Mouse (Mus musculus) thymus, adult 18-20 months (tissue): Measurements from ENCODE around the gene Kcnh2.
A peak's percentile ranks its signal among the peaks of the same experiment; 100 is the strongest.
"Not testable (repeated sequence)": the region's sequence is repeated elsewhere in the genome, so short reads cannot be mapped to it uniquely, and the experiment has no call there.

ENCODE experiments used
- DNase-seq, 2 experiments: peaks; one replicate each; pipeline ENCODE4 v3.0.0; 2022; ENCODE audit warnings: mixed read lengths in 2 of 2

Kcnh2 gene

DNA sequence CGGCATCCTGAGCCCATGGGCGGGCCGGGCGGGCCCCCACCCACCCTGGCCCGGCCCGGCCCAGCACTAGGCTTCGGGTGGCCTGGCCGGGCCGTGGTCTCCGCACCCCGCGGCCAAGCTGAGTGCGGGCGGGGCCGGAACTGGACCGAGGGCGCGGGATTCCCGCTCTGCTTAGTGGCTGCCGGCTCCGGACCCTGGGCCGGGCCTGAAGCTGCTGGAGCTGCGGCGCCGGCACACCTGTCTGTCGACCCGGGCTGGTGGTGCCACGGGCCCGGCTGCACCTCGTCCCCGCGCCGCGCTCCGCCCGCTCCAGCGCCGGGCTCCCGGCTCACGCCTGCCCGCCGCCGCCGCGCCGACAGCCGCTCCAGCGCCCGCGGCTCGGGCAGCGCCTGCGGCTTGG is at the start of gene Kcnh2:
Kcnh2 (minus strand) TSS at position 327 of the 400 bp plus-strand sequence.
- no peak for DNase-seq

DNA sequence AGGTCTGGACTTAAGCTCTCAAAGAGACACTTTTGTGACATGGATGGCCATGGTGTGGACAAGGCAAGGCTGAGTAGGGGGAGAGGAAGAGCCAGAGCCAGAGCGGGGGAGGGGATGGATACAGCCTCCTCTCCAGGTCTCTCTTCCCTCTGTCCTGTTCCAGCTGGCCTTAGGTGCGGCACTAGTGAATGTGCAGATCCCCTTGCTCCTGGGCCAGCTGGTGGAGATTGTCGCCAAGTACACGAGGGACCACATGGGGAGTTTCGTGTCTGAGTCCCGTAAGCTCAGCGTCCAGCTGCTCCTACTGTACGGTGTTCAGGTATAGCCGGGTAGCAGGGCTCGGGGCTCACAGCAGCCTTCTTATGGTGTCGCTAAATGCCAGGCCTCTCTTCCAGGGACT is 49.0 kb upstream of the Kcnh2 start:
- no peak for DNase-seq

DNA sequence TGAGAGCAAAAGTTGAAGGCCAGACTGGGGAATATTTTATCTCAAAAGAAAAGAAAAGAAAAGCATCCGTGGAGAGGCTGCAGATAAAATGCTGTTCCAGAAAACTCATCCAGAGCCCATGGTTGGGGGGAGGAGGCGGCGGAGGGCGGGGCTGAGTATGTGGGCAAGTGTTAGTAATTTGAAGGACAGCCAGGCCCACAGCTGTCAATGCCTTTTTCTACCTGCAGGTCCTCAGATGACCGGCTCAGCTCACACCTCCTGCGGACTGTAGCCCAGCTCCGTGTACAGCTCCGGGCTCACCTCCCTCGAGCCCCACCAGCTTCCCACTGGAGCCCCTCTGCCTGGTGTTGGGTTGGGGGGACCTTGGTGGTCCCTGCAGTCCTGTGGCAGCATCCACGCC is 48.3 kb upstream of the Kcnh2 start:
- no peak for DNase-seq

DNA sequence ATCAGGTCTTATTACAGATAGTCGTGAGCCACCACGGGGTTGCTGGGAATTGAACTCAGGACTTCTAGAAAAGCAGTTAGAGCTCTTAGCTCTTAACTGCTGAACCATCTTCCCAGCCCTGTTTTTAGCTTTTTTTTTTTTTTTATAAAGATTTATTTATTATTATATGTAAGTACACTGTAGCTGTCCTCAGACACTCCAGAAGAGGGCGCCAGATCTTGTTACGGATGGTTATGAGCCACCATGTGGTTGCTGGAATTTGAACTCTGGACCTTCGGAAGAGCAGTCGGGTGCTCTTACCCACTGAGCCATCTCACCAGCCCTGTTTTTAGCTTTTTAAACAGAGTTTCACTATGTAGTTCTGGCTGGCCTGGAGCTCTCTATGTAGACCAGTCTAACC is 44.9 kb upstream of the Kcnh2 start:
- DNase-seq = not testable (repeated sequence)

DNA sequence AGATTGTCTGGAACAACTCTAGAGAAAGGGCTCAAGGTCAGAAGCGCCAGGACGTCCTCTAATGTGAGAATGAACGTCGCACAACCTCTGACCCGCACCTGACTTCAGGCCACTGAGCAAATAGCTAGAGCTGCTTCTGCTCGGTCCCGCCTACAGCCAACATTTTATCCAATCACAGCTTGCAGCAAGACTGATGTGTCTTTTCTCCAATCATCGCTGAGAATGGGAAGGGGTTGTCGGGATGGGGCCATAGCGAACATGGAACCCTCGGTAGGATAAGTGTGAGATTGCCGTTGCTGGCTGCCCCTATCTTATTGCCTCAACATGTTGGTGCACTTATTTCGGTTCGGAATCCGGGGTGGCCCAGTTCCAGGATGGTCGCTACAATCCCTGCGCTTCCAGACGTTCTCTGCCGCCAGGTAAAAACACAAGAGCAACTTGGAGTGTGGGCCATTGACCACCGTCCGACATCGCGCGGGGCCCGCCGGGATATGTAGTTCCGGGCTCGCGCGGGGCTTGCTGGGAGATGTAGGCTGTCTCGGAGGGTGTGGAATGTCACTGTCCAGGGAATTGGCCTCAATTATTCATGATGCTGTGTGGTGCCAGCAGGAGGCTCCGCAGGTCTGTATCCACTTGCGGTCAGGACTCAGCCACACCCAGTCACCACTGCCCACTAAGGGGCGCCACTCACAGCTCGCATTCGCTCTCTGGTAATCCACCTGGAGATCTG is 42.9 kb upstream of the Kcnh2 start:
- peak; percentile 81 to 93 for DNase-seq

DNA sequence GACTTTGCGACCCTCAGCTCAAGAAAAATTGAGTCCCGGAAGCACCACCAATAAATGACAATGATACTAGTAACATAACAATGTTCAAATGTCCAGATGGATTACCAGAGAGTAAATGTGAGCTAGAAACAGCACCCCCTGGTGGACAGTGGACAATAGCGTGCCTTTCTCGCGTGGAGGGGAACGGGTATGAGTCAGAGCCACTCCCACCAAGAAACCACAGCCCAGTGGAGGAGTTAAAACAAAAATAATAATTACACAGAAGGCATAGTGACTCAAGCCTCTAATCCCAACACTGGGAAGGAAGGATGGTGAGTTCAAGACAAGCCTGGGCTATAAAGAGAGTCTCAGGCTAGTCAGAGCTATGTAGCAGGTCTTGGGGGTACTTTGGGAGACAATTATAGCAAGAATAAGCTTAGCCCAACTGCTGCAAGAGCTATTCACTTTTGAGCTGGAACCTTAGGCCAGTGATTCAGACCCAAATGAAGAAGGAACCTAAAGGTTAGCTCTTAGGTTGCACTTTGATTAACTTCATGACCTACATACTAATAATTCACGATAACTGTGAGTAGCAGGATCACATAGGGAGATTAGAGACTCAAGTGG is 42.1 kb upstream of the Kcnh2 start, which contains the start of gene Abcb8:
Abcb8 (plus strand) TSS at position 272 of the 606 bp plus-strand sequence.
- peak; percentile 60 to 79 for DNase-seq

DNA sequence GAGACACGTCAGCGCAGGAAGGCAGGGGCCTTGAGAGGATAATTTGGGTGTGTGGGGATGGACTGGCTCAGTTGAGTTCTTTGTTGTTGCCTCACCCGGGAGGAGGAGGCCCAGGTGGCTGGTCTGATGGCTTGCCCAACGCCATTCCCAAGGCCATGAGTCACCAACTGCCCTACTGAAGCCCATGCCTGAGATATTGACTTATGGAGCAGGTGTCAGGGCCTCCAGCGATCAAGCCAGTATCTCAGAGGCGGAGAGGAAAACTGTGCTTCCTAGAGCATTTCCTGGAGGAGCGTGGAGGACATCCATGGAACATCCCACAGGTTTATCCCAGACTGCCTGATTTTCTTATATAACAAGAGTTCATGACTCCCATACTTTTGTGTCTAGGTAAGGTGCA is 41.3 kb upstream of the Kcnh2 start:
- DNase-seq = no peak

DNA sequence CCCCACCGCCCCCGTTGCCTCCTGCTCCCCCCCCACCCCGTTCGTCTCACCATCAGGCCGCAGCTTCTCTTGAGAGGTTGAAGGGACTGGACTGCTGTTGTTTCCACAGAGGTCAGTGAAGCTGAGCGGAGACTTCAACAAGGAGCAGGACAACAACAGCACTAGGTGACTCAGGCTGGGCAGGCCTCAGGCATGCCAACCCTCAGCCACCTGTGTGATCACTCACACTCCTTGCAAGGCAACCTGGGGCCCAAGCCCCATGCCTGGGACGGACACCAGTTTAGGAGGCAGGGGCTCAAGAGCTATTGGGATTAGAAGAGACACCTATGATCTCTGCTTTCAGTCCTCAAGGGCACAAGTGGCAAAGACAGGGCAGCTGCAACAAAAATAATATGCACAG is 40.5 kb upstream of the Kcnh2 start, which contains the start of gene Atg9b:
Atg9b (minus strand) TSS at position 280 of the 400 bp plus-strand sequence.
- DNase-seq = no peak

DNA sequence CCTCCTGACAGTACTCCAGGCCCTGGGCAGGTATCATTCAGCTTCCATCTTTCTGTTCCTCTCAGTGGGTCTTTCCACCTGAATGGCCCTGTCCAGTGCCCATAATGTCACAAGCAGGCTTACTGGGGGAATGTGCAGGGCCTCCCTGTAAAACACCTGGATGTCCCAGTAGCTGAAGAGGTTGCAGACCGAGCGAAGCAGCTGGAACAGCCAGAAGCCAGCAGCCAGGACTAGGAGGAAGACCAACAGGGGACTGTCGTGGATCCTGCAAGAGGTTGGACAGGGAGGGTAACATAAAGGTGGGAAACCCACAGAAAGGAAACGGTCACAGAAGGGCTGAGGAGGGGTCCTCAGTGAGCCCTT is 38.2 kb upstream of the Kcnh2 start:
- DNase-seq = no peak

DNA sequence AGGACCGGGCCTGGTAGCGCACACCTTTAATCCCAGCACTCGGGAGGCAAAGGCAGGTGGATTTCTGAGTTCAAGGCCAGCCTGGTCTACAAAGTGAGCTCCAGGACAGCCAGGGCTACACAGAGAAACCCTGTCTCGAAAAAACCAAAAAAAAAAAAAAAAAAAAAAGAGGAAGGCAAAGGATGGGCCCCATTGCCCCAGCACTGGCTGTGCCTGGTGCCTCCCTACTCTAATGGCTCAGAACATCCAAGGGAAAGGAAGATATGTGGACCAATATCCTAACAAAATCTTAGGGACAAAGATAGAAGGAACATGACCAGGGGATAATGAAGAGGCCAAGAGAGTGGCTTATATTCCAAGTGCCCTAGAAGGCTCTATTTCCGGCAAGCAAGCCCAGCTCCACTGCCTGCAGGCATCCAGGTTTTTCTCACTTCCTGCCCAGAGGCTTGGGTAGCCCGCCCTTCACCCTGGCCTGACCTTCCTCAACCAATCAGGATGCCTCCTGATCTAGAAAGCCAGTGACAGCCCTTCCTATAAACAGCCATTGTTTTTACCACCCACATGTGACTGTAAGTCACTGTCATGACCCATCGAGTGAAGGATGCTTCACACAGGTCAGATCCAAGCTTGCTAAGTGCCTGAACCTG is 37.7 kb upstream of the Kcnh2 start:
- DNase-seq = no peak

DNA sequence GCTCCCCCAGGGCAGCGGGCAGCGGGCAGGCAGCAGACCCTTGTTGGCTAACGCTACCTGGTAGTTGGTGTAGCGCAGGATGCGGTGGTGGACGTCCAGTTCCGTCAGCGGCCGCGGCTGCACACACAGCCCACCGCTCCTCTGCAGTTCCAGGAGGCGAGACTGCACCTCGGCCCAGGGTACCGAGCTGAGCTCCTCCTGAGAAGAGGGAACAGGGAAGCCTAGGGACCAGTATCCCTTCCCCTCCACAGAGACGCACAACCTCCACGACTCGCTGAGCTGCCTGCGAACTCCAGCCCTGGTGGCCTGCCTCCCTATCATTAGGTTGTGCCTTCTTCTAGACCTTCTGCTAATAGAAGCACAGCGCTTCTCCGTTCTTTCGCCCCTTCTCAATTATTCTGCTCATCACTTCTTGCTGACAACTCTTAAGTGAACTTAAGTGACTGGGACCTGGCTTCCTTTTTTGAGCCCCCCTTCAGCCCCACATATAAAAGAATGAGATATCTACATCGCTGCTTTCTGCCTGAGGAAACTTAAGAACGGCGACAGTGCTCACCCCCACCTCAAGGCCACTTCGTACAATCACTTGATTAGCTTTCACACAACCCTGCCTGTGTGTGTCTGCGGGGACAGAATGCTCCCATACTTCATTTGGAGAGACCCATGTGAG is 37.0 kb upstream of the Kcnh2 start:
- no peak for DNase-seq

DNA sequence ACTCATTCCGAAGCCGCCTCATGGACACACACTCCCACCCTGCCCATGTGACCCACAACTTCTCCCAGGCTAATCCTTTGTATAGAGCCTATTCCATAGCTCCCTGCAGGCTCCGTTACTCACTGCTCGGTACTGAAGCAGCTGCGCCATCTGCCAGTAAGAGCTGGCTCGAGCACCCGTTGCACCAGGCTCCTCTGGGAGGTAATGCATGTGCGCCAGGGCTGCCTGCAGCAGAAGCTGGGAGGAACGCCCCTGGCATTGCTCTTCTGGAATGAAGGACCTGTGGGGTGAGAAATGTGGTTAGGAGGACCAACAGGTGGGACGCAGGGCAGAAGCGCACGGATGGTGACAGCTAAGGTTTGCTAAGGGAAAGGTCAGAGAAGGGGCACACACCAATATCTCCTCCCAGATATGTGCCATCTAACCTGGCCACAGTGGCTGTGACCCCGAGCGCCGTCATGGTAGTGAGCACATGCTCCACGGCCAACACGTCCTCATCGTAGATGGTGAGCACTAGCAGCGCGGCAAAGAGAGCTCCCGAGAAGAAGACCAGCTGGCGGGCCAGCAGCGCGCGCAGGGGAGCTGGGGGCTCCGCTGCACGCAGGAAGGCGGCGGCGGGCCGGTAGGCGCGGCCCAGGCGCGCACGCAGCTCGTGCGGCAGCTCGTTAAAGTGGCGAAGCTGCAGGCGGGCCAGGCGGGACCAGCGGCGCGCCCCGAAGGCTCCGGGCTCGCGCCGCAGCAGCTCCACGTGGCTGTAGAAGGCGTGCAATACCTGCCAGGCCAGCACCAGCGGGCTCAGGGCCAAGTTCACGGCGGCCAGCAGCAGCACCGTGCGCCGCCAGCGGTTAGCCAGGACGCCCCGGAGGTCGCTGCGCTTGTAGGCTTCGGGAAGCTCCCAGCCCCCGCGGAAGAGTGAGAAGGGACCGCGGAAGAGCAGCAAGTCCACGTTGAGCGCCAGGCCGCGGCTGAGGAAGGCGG is 36.1 kb upstream of the Kcnh2 start:
- DNase-seq = peak in 1 of 2 experiments; percentile 25

DNA sequence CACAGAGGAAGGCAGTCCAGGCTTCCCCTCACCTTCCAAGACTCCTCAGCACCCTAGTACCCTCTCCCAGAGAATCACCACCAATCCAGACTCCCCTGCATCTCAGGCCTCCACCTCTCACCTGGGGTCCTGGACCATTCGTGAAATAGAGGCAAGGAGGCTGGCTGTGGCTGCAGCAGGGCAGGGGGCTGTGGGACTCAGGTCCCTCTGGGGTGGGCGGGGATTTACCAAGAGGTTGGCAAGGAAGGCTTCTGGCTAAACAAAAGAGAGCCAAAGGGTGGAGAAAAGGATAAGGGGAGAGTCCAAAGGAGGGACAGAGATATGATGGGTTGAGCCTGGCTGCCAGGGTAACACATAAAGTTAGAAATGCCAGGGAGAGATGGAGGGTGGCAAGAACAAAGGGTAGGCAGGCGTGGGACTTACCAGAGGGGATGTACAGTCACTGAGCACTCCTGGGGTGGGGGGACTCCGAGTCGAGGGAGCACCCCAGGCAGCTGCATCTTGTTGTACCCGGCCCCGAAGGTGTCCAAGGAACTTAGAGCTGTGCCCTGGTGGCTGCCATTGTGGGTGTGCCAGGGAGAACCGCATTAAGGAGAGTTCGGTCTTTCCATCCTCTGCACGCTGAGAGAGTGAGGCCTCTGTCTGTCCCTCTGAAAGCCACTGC is 34.6 kb upstream of the Kcnh2 start:
- DNase-seq = no peak

DNA sequence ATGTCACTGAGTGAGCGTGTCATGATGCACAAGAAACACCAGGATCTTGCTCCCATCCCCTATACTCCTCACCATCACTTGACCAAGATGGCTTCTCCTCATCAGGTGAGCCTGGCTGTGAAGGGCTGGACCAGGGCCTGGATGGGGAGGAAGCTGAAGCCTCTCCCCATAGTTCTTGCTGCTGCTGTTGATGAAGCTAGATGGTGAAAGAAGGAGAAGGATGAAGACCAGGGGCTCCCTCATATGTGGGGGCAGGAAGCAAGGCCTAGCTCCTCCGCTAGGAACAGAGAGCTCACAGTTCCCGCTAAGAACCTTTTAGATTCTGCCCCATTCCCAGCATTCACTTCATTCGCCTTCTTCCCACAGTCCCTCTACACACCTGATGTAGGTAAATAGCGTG is 34.0 kb upstream of the Kcnh2 start:
- no peak for DNase-seq

DNA sequence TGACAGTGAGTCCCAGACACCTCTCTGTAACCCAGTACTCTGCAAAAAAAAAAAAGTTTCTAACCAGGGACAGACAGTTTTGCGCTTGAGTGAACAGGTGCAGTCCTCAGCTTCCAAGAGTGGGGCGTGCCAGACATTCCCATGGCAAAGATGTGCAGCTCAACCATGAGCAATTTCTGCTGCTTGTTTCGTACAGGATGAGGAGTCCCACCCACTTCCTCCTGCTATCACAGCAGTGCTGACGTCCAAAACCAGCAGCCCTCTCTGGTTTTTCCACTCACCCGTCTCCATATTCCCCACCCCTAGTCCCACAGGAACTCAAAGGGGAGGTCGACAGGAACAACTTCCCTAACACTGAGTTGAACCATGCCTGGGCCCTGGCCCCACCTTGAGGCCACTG is 33.0 kb upstream of the Kcnh2 start:
- DNase-seq = peak in 1 of 2 experiments; percentile 24

DNA sequence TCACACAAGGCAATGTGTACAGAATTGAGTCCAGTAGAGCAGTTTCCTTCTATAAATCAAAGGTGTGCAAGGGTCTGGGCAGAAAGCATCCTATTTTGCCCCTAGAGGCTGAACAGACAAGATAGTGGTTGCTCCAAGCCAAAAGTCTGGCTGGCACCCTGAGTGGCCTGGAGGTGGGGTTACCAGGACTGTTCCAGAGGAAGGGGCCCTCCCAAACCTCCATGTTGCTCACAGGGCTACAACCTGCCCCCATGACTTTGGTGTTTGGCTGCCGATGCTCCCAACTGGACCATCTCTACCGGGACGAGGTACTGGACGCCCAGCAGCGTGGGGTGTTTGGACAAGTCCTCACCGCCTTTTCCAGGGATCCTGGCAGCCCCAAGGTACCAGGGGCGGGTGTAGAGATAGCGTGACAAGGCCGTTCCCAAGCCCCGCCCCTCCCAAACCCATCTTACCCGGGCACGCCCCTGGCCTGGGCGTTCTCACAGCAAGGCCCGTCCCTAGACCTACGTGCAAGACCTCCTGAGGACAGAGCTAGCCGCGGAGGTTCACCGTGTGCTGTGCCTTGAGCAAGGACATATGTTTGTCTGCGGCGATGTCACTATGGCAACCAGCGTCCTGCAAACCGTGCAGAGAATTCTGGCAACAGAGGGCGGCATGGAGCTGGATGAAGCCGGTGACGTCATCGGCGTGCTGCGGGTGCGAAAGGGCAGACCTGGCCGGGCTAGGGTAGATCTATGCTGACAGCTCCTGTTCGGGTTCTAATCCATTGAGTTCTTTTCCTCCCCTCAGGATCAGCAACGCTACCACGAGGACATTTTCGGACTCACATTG is 31.8 kb upstream of the Kcnh2 start:
- DNase-seq = peak; percentile 76 to 79

DNA sequence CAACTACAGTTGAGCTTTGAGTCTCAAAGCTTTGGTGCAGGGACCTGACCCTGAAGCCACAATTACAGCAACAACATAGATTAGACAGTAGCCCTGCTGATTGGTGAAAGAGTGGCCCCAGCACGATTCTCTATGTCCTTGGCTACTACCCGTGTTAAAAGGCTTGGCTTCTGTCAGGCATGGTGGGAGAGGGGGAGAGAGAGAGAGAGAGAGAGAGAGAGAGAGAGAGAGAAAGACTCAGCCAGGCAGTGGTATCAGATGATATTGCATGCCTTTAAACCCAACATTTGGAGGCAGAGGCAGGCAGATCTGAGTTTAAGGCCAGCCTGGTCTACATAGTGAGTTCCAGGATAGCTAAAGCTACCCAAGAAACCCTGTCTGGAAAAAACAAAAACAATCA is 30.6 kb upstream of the Kcnh2 start:
- DNase-seq = no peak

DNA sequence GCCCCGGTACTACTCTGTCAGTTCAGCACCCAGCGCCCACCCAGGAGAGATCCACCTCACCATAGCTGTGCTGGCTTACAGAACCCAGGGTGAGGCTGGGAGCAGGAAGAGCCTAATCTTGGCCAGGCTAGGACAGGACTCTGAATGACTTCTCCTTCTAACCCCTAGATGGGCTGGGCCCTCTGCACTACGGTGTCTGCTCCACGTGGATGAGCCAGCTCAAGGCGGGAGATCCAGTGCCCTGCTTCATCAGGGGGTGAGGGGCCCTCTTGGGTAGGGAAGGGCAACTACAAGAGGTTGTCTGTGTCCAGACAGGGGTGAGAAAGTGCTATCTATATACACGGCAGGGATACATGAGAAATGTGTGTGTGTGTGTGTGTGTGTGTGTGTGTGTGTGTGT is 30.1 kb upstream of the Kcnh2 start:
- no peak for DNase-seq

DNA sequence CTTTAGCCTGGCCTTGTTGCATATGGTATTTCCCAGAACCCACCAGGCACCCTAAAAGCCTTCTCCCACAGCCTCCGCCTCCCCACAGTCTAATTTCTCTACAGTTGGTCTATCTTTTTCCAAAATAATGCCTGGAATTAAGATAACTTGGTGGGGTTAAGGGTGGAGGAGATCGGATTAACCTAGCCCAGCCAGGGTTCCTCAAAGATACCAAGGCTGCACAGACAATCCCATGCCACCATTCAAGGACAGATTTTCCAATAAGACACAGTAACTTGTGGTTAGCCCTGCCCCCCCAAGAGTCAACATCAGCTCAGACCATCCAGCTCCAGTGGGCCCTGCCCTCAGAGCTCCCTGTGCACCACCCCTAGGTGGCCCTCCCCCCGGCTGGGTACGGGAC is 29.1 kb upstream of the Kcnh2 start:
- DNase-seq = no peak

DNA sequence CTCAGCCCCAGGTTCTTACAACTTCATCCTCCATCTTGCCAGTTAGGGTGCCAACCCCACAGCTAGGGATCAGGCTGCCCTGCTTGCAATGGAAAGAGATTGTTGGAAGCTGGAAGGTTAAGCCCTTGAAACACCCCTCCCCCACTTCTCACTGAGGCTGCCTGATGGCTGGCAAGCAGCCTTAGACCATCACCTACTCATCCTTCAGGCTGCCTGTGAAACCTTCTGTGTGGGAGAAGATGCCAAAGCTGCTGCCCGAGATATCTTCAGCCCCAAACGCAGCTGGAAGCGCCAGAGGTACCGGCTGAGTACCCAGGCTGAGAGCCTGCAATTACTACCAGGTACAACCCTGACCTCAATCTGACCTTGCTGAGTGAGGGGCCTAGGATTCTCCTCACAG is 28.1 kb upstream of the Kcnh2 start:
- no peak for DNase-seq

DNA sequence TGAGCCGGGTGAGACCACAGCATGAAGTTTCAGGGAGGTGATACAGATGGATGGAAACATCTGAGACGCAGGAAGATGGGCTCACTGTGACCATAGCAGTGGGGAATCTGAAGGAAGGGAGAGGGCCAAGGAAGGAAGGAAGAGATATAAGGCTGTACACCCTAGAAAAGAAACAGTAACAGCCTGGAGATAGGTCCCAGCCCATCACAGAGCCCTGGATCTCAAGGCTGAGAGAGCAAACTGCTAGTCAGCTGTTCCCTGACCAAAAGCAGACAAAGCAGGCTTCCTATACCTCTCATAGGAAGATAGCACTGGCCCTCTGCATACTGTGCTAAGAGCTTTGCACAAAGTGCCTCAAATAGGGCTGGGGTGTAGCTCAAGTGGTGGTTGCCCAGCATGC is 27.3 kb upstream of the Kcnh2 start:
- no peak for DNase-seq
